Mouse (Mus musculus) embryonic facial prominence, embryonic 15.5 days (tissue): ENCODE measurements at regions not wholly inside any gene's neighbourhood (a gene's known extent, or its start where the extent isn't known, plus 50 kb on each side); places are given as distances from the start of the nearest gene placed in this dataset.

ENCODE experiments used
- ATAC-seq: fragments of 200-750 bp; cut with Nextera tagmentation; 2 replicates; pipeline ENCODE4 v1.8.0; 2017; ENCODE audit warnings: low read depth, moderate TSS enrichment; ENCODE audit not compliant: insufficient number of reproducible peaks, low FRiP score, low TSS enrichment
- H3K27ac ChIP-seq: fragments of 300-500 bp; sonication (generic); replicated peaks from 2 replicates; pipeline ENCODE4 v1.5.1; 2015; ENCODE audit warnings: mild to moderate bottlenecking, inconsistent platforms
- H3K27me3 ChIP-seq: fragments of 300-500 bp; sonication (generic); 2 replicates; pipeline ENCODE4 v1.6.1; 2015; ENCODE audit warnings: inconsistent platforms
- H3K36me3 ChIP-seq: fragments of 300-500 bp; sonication (generic); 2 replicates; pipeline ENCODE4 v1.6.1; 2015; ENCODE audit warnings: mild to moderate bottlenecking, inconsistent platforms
- H3K4me1 ChIP-seq: fragments of 300-500 bp; sonication (generic); 2 replicates; pipeline ENCODE4 v1.6.1; 2015; ENCODE audit warnings: inconsistent platforms
- H3K4me2 ChIP-seq: fragments of 300-500 bp; sonication (generic); replicated peaks from 2 replicates; pipeline ENCODE4 v1.6.1; 2015; ENCODE audit warnings: mild to moderate bottlenecking, inconsistent platforms
- H3K4me3 ChIP-seq: fragments of 300-500 bp; sonication (generic); replicated peaks from 2 replicates; pipeline ENCODE4 v1.5.1; 2015; ENCODE audit warnings: mild to moderate bottlenecking, inconsistent platforms
- H3K9ac ChIP-seq: fragments of 300-500 bp; sonication (generic); 2 replicates; pipeline ENCODE4 v1.6.1; 2015; ENCODE audit warnings: inconsistent platforms
- H3K9me3 ChIP-seq: fragments of 300-500 bp; sonication (generic); replicated peaks from 2 replicates; pipeline ENCODE4 v1.6.1; 2016; ENCODE audit warnings: inconsistent platforms
- WGBS: fragments of 180-500 bp; shearing (Covaris S2); methylation state at CpG from one replicate; pipeline ENCODE4 v1.1.7; 2015; 5-methylcytosine and 5-hydroxymethylcytosine counted together

DNA sequence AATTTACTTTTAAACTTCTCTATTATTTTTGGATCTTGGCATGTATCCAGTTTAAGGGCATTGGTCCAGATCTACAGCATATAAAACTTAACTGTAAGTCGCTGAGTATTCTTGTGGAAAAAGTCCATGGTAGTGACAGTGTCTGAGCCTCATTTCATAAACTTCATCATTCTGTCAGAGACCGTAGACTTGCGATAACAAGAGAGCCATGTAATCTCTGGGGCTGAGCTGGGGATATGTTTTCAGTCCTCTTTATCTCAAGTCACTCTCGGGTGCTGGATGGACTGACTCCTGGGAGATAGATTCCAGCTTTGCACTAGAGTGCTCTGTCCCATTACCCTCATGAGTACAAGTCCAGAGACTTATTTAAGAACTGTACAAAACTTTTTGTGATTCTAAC, 362.0 kb downstream of the Fat4 start:
- Histone ChIP-seq H3K9me3 (no peaks in the 10 kb centered on the region), H3K36me3 (no peaks in the 10 kb centered on the region), H3K27me3 (no peaks in the 10 kb centered on the region), H3K9ac (no peak overlapping the region), H3K4me3 (no peak overlapping the region), H3K4me2 (no peak overlapping the region), H3K4me1 (no peaks in the 10 kb centered on the region), H3K27ac (no peak overlapping the region)
- WGBS, result 85% methylated on average over 4 of the region's 4 CpGs
- no peak for ATAC-seq

DNA sequence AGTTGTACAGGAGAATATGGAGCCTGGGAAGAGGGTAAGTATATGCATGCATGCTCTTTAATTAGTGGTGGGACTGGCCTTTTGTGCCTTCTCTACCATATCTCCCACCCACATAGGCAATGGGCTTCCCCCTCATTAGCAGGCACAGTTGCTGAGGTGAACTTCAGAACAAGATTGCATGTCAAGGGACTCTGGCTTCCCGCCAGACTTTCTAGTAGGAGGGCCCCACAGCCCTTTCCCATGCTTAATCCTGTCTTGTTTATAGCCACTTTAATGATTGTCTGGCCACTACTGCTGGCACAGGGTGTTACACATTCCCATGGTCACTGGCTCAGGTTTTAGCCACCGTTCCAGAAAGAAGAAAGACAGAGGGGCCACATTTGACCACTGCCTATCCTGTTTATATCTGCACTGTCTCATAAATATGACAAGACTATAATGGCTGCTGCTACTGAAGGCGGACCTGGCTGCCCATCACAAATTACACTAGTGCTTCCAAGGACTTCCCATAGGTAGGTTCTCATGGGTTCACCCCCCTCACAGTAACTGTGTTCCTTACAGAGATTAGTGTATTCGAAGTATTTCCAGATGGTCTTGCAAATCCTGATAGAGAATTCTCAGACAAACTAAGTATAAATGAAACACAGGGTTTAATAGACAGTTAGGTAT, 362.6 kb downstream of the Fat4 start:
- WGBS, result 76% methylated on average over 4 of the region's 4 CpGs
- no peak overlapping the region for H3K4me3 ChIP-seq
- no peaks in the 10 kb centered on the region for H3K9me3 ChIP-seq
- H3K4me2 ChIP-seq, result no peak overlapping the region
- H3K36me3 ChIP-seq, result no peaks in the 10 kb centered on the region
- H3K4me1 ChIP-seq, result no peaks in the 10 kb centered on the region
- ATAC-seq, result no peak
- H3K27ac ChIP-seq, result no peak overlapping the region
- H3K9ac ChIP-seq, result no peak overlapping the region
- no peaks in the 10 kb centered on the region for H3K27me3 ChIP-seq

DNA sequence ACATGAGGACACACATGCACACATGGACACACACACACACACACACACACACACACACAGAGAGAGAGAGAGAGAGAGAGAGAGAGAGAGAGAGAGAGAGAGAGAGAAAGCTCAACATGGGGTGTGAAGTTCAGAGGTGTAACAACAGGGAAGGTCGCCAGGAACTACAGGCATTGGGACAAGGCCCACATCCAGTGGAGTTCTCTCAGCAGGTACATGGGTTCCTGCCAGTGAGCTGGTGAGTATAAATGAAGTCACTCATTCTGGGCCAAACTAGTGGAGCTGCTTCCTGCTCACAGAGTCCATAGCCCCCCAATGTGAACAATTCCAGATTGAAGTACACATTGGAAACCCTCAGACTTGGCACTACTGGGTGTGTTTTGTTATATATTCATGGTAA, 366.3 kb downstream of the Fat4 start:
- H3K4me3 ChIP-seq, result no peak overlapping the region
- no peaks in the 10 kb centered on the region for H3K27me3 ChIP-seq
- ATAC-seq, result no peak
- H3K27ac ChIP-seq, result no peak overlapping the region
- H3K9ac ChIP-seq, result no peak overlapping the region
- H3K9me3 ChIP-seq, result no peaks in the 10 kb centered on the region
- no peaks in the 10 kb centered on the region for H3K4me1 ChIP-seq
- H3K36me3 ChIP-seq, result no peaks in the 10 kb centered on the region
- WGBS, result 75% methylated on average over 1 of the region's 1 CpGs
- H3K4me2 ChIP-seq, result no peak overlapping the region

DNA sequence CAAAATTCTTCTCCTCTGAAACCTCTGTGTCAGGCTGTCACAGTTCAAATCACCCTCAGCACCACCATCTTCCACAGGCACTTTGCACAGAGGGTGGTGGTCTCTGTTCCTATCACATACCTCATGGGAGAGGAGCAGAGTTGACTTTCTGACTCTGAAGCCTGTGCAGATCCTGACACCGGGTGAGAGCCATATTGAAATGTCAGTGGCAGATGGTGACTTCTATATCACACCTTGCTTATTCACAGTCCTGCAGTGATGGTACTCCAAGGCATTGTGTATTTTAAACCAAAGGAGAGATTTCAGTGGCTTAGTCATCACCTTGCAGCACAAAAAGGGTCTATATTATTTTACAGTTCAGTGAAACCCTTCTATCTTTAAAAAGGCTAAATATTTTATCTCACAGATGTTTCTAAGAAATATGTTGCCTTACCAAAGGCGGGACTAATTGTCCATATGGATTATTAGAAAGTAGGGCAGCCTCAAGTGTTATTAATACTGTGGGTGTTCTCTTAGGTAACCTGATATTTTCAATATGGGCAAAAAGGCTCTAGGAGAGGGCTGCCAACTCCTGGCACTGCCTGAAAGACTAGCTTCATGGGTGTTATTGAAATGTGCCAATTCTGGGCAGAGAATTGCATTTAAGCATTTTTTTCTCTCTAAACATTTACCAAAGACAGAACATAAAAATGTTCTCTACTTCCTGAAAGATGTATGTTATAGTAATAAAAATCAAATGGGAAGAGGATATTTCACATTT, 378.1 kb downstream of the Fat4 start:
- Histone ChIP-seq H3K27me3 (no peaks in the 10 kb centered on the region), H3K4me3 (no peak overlapping the region), H3K4me2 (no peak overlapping the region), H3K4me1 (no peaks in the 10 kb centered on the region), H3K9ac (no peak overlapping the region), H3K36me3 (no peaks in the 10 kb centered on the region), H3K27ac (no peak overlapping the region), H3K9me3 (no peaks in the 10 kb centered on the region)
- ATAC-seq, result no peak
- WGBS, result 53% methylated on average over 2 of the region's 2 CpGs

DNA sequence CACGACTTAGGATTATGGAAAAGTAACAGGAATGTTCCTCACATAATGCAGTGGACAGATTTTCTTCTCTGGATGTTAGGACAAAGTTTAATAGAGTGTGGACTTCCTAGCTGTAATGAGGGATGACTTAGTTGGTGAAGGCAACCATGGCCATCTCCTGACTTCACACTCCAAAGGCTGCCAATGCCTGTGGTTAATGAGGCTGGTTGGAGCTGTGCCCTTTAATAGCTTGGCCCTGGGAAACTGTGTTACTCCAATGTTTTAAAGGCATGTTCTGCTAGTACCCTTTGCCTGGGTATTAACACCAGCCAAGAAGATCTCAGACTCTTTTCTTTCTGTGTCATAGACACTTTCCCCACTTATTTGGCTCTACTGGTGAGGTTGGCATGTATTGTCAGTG, 378.9 kb downstream of the Fat4 start:
- no peak overlapping the region for H3K4me3 ChIP-seq
- no peak overlapping the region for H3K4me2 ChIP-seq
- H3K27ac ChIP-seq, result no peak overlapping the region
- 65% methylated on average over 1 of the region's 1 CpGs for WGBS
- ATAC-seq, result no peak
- no peaks in the 10 kb centered on the region for H3K27me3 ChIP-seq
- no peaks in the 10 kb centered on the region for H3K36me3 ChIP-seq
- H3K9ac ChIP-seq, result no peak overlapping the region
- no peaks in the 10 kb centered on the region for H3K4me1 ChIP-seq
- no peaks in the 10 kb centered on the region for H3K9me3 ChIP-seq

DNA sequence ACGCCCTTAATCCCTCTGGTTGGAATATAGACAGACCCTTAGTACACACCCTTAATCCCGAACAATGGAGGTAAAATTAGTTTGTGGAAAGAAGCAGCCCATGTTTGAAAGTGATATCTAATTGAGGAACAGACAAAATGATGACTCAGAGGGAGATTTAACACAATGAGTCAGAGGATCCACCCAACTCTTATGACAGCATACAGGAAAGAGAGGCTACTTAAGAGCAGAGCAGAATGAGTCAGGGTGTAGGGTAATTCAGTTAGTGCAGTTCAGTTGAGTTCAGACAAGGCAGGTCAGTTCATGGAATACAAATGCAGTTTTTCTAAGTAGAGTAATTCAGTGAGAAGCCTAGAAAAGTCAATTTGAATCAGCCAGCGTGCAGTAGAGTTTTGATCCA, 382.6 kb downstream of the Fat4 start:
- Histone ChIP-seq H3K9ac (no peak overlapping the region), H3K4me2 (no peak overlapping the region), H3K4me1 (no peaks in the 10 kb centered on the region), H3K4me3 (no peak overlapping the region), H3K36me3 (no peaks in the 10 kb centered on the region), H3K27me3 (no peaks in the 10 kb centered on the region), H3K27ac (no peak overlapping the region), H3K9me3 (no peaks in the 10 kb centered on the region)
- 75% methylated on average over 3 of the region's 3 CpGs for WGBS
- ATAC-seq, result no peak

DNA sequence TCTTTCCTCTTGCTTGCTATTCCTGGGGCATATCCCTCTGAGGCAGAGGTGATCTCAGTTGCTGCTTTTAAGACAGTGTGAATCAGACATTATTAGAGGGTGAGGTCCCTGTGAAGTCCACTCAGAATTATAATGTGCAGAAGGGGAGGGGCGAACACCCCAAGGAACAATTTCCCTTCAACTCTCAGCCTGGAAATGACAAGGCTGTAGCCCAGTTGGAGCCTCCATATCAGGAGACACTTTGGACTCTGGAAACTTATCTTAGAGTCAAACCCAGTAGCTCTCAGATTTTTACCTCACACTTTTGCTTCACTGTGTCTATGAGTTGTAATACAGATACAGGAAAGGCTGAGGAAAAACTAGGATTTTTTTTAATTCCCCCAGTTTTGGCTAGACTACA, 385.9 kb downstream of the Fat4 start:
- Histone ChIP-seq H3K9ac (no peak overlapping the region), H3K27me3 (no peaks in the 10 kb centered on the region), H3K4me2 (no peak overlapping the region), H3K27ac (no peak overlapping the region), H3K4me3 (no peak overlapping the region), H3K4me1 (no peaks in the 10 kb centered on the region), H3K9me3 (no peaks in the 10 kb centered on the region), H3K36me3 (no peaks in the 10 kb centered on the region)
- ATAC-seq, result no peak
- WGBS, result 86% methylated on average over 1 of the region's 1 CpGs

DNA sequence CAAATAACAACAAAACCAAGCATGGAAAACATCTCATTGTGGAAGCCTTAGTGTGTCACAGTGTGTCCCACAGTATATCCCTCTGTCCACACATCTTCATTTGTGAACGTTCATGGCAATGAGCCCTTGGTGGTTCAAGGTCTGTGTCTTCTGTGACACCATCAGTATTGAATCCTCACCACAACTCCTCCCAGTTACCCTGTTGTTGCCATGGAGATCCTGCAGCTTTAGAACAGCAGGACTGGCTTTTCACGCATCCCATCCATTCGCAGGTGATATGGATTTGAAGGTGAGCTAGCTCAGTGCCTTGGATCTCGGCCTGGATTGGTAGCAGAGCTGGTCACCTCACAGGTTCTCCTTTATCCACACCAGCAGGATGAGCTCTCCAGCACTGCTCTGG, 390.2 kb downstream of the Fat4 start:
- H3K4me1 ChIP-seq, result no peaks in the 10 kb centered on the region
- no peaks in the 10 kb centered on the region for H3K9me3 ChIP-seq
- H3K4me3 ChIP-seq, result no peak overlapping the region
- WGBS, result 89% methylated on average over 4 of the region's 4 CpGs
- H3K9ac ChIP-seq, result no peak overlapping the region
- ATAC-seq, result no peak
- no peak overlapping the region for H3K27ac ChIP-seq
- no peak overlapping the region for H3K4me2 ChIP-seq
- H3K27me3 ChIP-seq, result no peaks in the 10 kb centered on the region
- H3K36me3 ChIP-seq, result no peaks in the 10 kb centered on the region

DNA sequence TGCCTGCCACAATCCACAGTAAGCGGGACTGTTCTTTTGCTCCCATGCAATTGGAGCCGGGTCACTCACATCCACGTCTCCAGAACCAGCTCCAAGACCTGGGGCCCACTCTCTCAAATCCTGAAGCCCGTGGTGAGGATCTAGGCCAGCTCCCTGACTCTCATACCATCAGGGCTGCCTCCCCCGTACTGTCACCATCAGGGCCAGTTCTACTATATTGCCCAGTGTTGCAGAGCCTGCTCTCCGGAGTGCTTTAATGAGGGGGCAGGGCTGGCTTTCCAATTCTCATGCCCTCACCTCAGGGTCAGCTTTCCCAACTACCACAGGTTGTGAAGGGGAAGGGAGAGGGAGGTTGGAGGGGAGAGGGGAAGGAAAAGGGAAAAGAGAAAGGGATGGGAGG, 390.6 kb downstream of the Fat4 start:
- Histone ChIP-seq H3K4me2 (no peak overlapping the region), H3K4me1 (no peaks in the 10 kb centered on the region), H3K9me3 (no peaks in the 10 kb centered on the region), H3K4me3 (no peak overlapping the region), H3K27ac (no peak overlapping the region), H3K9ac (no peak overlapping the region), H3K36me3 (no peaks in the 10 kb centered on the region), H3K27me3 (no peaks in the 10 kb centered on the region)
- WGBS, result 82% methylated on average over 6 of the region's 6 CpGs
- no peak for ATAC-seq

DNA sequence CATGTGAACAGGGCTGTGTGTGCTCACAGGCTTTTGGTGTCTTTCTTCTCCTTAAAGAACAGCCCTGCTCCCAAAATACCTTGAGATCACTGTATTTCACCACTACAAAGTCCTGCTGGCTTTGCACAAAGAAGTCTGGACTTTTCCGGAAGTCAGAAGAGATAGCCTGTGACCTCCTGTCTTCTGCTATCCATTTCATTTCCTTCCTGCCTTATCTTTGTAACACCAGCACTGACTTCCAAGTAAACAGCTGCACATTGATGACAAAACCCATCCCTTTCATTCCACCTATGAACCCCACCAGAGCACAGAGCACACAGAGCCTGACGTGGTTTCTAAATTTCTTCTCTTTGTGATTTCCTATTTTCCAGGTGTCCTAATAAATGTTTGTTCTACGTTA, 408.5 kb downstream of the Fat4 start:
- no peak overlapping the region for H3K4me3 ChIP-seq
- H3K27me3 ChIP-seq, result no peaks in the 10 kb centered on the region
- H3K4me1 ChIP-seq, result no peaks in the 10 kb centered on the region
- no peak overlapping the region for H3K4me2 ChIP-seq
- no peak for ATAC-seq
- no peaks in the 10 kb centered on the region for H3K9me3 ChIP-seq
- WGBS, result 82% methylated on average over 3 of the region's 3 CpGs
- H3K9ac ChIP-seq, result no peak overlapping the region
- no peak overlapping the region for H3K27ac ChIP-seq
- H3K36me3 ChIP-seq, result no peaks in the 10 kb centered on the region

DNA sequence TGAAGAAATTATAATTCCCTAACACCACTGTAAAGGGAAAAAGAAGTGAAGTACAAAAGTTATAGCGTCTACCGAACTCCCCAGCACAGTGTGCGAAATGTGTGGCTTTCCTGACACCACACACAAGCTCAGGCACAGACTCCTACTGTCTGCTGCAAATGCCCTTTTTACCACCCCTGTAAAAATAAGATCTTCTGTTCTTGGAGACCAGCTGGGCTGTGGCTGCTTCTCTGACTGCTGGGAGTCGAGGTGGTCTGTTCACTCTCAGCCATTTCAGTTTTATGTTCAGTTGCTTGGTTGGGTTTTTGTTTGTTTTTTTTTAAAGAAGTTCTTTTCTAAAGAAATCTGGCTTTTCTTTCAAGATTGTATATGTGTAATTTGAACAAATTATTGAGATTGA, 409.5 kb downstream of the Fat4 start:
- ATAC-seq, result no peak
- no peaks in the 10 kb centered on the region for H3K36me3 ChIP-seq
- H3K27ac ChIP-seq, result no peak overlapping the region
- WGBS, result 82% methylated on average over 4 of the region's 4 CpGs
- H3K27me3 ChIP-seq, result no peaks in the 10 kb centered on the region
- no peak overlapping the region for H3K4me2 ChIP-seq
- no peak overlapping the region for H3K9ac ChIP-seq
- no peaks in the 10 kb centered on the region for H3K9me3 ChIP-seq
- H3K4me3 ChIP-seq, result no peak overlapping the region
- H3K4me1 ChIP-seq, result no peaks in the 10 kb centered on the region

DNA sequence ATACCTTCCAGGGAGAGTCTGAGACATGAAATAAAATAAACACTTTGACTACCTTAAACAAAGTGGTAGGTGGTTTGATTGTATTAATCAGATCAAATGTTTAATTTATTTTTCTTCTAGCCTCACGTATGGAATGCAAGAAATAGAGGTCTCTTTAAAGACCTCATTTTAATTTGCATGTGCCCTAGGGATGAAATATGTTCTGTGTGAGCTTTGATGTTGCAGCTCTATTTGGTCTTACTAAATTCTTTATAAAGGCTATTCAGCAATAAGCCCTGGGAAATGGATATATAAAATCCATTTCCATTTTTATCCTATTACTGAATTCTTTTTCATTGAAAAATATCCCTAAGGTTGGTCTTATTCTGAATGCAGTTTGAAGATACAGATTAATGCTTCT, 422.7 kb downstream of the Fat4 start:
- Histone ChIP-seq H3K4me1 (no peaks in the 10 kb centered on the region), H3K36me3 (no peaks in the 10 kb centered on the region), H3K4me3 (no peak overlapping the region), H3K27me3 (no peaks in the 10 kb centered on the region), H3K9ac (no peak overlapping the region), H3K27ac (no peak overlapping the region), H3K9me3 (no peaks in the 10 kb centered on the region), H3K4me2 (no peak overlapping the region)
- ATAC-seq, result no peak
- 60% methylated on average over 1 of the region's 1 CpGs for WGBS
